Mouse (Mus musculus) Muller cell, postnatal 12 days (primary cell): Measurements from ENCODE around the gene Qrich2.
"Not testable (repeated sequence)": the region's sequence is repeated elsewhere in the genome, so short reads cannot be mapped to it uniquely, and the experiment has no call there.

Source experiments
- DNase-seq: peaks from one replicate; pipeline ENCODE4 v3.0.0-alpha.2; 2015; ENCODE audit errors: inconsistent ontology term

The Qrich2 gene

DNA sequence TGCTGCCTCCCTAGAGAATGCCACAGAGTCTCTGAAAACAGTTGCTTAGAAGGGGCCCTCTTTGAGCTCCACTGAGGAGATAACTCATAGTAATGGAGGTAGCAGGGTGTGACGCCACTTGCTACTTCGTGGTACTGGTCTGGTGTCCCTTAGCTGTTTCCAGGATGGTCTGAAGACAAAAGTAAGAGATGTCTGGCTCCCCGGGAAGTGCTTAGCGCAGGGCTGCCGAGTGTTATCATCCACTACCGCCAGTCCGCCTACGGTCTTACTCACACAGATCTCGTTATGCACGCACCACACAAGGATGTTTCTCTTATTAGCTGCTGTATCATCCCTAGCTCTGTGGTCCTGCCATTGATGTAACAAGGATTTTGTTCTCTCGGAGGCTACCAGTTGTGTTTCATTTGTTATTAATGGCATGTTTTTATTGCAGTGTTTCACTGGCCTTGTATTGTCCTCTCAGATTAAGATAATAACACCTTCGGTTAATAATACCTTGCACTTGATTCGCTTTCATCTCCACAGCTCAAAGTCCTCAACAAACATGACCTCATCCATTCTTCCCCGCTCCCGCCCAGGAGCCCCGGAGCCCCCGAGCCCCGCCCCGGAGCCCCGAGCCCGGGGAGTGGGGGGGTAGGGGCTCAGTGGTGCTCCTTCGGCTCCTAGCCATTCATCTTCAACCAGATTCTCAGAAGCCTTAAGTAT lies 35.2 kb downstream of the Qrich2 start:
- no peak for DNase-seq

DNA sequence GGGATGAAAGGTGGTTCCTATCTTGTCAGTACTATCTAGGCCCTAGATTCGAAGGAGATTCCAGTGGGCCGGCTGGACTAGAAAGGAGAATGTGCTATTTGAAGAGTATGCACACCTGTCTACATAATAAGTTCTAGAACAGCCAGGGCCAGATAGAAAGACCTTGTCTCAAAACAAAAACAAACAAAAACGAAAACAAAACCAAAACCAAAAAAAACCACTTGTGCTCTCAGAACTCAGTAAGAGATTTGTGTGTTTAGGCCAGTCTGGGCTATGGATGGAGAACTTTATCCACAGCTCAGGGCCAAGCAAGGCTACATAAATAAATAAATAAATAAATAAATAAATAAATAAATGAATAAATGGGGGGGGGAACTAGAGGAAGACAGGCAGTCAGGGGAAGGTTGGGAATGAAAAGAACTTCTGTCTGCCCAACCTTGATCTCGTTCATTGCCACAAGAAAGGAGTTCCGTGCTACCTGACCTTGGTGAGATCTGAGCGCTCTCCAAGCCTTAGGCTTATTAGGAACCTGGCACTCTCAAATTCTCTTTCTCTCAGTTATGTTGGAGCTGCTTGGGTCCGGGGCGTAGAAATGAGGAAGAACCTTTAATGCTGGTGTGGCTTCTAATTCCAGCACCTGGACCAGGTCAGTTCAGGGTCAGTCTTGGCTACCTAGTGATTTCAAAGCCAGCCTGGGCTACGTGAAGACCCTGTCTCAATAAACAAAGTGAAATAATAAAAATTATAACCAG lies 36.0 kb downstream of the Qrich2 start:
- no peak for DNase-seq

DNA sequence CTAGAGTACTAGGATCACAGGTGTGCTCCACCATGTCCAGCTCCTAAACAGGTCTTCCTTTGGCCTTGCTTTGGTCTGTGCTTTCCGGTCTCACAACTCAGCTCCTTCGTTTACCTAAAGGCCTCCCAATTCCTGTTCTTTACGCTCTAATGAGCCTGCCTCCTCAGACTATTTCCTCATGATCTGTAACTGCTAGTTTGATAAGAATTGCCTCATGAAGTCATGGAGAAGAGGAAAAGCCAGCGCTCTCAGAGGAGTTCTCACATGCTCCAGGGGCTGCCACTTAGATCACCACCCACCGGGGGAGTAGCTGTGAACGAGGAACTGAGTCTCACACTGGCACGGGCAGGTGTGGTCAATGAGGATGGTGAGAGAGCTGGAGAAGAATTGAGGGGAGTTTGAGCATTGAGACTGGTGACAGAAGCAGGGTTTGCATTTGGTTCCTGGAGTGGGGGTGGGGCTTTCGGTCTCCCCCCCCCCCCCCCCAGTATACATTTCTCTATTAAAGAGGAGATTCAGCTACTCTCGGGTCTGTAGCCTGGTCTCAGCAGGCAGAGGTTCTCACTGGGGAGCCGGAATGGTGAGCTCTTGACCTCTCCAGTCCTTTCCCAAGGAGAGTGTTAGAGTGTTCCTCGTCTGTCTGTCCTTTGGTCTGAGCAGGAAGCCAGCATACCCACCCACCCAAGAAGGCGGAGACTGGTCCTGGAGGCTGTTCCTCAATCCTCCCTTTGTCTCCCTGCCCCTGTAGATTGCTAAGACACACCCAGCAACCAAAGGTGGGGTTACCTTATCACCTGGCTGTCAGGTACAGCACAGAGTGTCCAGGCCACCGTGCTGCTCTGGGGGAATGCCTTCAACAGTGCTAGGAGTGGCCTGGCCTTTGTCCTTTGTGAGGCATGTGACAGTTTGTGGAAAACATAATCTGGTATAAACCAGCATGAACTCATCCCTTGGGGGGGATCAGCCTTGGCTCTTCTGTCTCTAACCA lies 36.9 kb downstream of the Qrich2 start:
- no peak for DNase-seq

DNA sequence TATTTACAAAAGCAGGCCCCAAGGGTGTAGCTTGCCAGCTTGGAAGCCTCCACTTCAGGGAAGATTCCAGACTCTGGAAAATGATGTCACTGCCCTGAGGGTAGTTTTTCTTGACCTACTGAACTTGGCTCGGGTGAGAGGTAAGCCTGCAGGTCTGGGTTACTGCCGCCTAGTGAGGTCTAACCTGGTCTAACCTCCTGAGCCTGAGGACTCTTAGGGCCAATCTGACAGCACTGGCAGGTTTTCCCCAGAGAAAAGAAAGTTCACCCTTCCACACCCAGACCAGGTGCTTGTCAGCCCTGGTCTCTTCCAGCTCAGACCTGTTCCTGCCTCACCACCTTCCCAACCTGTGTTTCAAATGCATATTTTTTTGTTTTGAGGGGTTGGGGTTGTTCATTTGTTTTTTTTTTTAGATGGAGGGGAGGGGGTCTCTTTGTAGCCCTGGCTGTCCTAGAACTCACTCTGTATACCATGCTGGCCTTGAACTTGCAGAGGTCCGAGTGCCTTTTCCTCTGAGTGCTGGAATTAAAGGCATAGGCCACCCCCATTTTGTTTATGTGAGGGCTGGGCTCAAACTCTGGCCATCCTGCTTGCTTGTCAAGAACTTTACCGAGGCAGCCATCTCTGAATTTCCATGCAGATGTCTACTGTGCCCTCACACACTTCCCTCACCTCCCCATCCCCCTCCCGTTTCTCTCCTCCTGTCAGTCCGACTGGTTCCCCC lies 39.0 kb downstream of the Qrich2 start:
- DNase-seq = no peak

DNA sequence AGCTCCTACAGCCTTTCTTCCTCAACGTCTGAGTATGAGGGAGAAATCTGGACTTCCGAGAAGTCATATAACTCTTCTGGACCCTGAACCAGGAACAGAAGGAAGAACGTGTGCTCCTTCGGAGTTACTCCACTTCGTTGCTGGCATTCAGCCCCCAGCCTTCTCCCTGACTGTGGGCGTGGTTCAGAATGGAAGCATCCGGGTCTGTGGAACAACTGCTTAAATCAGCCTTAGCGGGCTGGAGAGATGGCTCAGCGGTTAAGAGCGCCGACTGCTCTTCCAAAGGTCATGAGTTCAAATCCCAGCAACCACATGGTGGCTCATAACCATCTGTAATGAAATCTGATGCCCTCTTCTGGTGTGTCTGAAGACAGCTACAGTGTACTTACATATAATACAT lies 39.7 kb downstream of the Qrich2 start:
- DNase-seq = not testable (repeated sequence)

DNA sequence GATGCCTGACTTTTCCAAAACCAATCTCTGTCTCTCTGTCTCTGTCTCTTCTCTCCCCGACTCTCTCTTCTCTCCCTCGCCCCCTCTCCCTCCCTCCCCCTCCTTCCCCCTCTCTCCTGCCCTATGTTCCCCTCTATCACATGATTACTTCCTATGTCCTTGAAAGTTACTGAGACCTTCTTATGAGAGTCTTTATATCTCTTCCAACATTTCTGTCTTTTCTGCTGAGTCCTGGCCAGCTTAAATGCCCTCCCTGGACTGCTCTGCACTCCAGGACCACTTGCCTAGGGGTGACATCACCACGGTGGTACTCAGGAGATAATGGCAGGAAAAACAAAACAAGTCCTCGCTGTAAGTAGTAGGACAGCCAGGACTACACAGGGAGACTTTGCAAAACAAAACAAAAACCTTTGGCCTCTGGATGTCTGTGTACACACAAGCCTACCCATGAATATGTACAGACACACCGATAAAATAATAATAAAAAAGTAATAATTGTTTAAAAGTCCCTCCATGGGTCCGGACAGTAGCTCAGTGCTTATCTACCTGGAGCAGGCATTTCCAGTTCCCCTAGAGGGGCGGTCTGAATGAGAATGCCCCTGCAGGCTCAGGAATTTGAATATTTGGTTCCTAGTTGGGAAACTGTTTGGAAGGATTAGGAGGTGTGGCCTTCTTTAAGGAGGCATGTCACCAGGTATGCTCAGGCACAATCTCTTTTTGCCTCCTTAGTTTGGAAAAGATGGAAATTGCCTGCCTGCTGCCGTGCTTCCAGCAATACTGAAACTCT lies 41.2 kb downstream of the Qrich2 start:
- DNase-seq = no peak

DNA sequence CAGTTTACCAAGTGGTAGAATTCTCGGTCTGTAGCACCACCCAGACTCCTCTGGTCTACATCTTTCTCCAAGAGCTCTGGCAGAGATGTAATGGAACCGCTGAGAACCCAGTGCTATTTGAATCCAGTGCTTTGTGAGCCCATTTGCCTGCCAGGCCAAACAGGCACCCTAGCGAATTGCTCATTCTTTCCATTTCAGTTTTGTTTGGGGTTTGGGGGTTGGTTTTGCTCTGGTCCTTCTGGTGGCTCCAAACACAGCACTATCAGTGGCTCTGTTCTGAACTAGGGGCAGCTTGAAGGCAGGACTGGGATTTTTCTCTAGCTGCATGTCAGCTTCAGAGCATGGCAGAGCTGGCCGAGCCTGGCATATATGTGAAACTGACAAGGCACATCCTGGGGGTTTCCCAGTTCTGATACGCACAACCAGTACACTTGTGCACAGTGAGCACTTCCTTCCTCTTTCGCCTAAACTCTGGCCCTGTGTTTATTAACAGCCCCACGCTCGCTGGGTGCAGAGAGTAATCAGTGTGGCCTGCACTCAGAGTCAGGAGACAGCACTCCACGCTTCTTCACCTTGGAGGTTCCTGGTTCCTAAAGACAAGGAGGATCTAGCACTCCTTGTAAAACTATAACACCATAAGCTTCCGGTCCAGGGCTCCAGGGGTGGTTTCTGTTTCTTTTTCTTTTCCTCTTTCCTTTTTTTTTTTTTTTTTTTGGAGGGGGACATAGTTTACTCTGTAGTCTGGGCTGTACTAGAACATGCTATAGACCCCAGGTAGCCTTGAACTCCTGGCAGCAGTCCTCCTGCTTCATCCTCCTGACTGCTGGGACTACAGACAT lies 42.0 kb downstream of the Qrich2 start:
- DNase-seq = no peak

DNA sequence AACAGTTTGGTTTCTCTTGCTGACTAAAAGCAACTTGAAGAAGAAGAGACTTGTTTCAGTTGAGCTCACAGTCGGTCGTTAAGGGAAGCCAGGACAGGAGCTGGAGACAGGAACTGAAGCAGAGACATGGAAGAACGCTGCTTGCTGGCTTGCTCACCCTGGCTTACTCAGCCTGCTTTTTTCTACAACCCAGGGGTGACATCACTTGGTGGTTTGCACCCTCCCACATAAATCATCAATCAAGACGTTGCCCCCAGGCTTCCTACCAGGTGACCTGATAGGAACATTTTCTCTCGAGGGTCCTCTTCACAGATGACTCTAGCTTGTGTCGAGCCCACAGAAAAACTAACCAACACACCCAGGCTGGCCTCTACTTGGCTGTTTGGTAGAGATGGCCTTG lies 42.8 kb downstream of the Qrich2 start:
- DNase-seq = no peak

DNA sequence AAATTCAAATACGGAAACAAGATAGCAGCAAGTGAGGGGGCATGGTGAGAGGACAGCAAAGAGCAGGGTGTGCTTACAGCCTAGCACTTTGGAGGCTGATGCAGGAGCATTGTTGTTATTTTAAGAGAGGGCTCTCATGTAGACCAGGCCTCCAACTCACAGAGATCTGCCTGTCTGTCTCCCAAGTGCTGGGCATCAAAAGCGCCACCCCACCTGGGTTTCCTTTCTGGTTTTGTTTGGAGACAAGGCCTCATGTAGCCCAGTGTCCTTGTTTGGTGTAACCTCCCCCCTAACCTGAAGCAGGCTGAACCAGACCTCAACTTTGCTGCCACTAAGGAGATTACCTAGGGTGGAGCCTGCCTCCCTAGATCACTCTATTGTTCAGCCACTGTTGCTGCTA lies 43.5 kb downstream of the Qrich2 start:
- DNase-seq = no peak

DNA sequence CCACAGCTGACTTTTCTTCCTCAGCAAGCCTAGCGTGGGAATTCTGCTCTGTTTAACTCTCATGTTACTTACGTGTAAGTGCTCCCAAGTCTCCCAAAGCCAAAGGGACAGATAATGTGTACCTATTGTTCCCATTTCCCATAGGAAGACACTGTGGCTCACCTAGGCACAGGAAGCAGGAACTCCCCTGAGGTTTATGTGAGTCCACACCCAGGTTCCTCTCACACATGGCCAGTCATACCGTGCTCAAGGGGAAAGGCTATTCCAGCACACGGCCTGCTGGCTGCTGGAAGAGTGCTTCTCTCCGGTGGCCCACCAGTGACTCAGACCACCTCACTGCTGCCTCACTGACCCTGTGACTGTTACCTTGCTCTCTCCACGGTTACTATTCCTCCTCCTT lies 44.9 kb downstream of the Qrich2 start:
- no peak for DNase-seq

DNA sequence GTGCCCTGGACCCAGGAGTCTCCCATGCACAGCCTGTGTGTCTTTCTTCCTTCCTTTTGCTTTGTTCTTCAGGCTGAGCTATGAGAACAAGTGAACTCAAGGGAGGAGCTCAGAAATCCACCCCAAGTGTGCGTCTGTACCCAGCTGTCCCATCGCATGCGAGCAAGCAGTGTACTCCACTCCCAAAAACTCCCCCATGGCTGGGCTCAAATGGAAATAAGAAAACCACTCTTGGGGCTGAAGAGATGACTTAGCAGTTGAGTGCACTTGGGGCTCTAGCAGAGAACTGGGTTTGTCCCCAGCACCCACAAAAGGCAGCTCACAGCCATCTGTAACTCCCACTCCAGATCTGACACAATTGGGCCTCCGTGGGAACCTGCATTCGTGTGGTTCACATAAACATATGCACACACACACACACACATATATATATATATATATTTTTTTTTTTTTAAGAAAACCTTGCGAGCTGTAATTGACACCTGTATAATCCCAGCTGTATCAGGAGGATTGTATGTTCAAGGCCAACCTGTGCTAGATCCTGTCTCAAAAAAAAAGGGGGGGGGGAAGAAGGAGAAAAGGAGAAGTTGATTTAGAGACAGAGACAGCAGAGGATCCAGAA lies 47.1 kb downstream of the Qrich2 start:
- DNase-seq = no peak

DNA sequence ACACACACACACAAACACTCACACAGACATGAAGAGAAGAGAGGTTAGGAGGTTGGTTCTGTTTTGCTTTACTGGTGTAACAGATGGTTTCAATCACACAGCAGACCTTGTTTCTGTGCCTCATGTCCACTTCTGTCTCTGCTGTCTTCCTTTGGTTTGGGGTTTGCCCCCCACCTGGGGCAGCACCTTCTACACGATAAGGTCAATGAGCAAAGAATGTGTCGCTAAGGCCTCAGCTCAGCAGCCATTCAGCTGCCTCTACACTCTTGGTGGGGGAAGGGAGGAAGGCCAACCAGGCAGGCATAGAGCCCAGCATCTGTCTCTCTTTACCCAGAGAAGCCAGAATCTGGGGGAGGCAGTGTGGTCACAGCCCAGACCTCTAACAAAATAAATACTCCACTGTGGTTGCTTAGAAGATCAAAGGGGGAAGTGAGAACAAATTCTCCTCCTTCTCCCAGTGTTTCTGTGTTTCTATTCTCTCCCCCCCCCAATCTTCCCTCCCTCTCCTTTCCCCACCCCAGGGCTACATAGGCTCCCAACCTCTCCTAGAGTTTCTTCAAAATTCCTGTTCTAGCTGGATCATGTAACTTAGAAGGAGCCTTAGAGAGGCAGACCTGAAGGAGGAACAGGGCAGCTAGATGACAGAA lies 47.7 kb downstream of the Qrich2 start:
- no peak for DNase-seq

DNA sequence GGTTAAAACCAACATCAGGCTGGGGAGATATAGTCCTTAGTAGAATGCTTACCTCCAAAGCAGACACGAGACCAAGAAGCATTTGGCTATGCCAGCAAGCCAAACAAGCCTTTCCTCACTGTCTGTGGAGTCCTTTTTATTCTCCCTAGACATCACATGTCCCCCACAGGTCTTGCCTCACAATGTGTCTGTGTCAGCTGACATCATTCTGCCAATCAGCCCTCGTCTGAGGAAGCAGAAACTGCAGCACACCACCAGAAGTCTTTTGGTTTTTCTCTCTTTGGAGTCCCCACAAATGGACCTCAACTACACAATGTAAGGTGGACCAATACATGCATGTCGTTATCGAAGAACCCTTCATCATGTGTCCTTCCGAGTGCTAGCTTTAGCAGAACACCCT lies 49.0 kb downstream of the Qrich2 start:
- DNase-seq = no peak

DNA sequence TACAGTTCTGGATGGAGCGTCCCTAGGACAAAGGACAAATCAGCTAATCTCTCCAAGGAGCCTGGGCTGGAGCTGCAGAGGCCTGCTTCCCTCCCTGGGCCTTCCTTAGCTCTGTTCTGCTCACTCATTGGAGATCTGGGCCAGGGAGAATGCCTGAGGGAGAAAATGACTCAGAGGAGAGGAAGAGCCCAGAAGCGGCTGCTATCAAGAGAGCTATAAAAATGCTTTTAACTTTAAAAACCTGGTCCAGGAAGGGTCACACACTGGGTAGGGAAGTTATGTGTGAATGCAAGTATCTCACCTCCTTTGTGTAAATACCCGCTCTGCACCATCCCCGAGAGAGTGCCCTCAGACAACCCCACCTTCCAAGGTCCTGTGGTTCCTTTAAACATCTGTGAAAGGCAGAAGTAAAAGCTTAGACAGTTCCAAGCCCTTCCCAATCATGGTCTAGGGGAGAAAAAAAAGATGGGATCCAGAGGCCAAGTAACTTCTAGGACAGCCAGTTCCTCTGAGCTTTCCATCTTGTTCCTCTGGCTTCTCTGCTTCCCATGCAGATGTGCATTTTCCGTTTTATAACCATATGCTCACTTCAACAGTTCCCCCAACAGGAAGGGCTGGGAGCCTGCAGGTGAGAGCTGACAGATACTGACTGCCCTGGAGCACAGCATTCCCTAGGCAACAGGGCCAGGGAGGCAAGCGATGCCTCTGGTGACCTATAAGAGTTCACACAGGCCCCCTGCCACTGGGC lies 49.7 kb downstream of the Qrich2 start:
- DNase-seq = peak; percentile 34

DNA sequence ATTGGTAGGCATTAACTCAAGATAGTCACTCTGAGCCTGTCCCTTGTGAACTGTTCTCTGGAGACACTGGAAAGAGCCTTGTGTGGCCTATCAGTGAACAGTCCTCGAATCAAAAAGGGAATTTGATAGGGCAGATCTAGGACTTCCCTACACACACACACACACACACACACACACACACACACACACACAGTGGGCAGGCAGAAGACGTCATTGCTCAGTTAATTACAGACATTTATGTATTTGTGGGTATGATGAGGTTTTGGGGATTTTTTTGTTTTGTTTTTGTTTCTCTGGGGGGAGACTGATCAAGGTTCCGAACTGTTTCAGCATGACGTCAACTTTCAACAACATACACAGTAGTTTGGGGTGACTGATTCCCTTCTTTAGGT lies 52.4 kb downstream of the Qrich2 start:
- no peak for DNase-seq

DNA sequence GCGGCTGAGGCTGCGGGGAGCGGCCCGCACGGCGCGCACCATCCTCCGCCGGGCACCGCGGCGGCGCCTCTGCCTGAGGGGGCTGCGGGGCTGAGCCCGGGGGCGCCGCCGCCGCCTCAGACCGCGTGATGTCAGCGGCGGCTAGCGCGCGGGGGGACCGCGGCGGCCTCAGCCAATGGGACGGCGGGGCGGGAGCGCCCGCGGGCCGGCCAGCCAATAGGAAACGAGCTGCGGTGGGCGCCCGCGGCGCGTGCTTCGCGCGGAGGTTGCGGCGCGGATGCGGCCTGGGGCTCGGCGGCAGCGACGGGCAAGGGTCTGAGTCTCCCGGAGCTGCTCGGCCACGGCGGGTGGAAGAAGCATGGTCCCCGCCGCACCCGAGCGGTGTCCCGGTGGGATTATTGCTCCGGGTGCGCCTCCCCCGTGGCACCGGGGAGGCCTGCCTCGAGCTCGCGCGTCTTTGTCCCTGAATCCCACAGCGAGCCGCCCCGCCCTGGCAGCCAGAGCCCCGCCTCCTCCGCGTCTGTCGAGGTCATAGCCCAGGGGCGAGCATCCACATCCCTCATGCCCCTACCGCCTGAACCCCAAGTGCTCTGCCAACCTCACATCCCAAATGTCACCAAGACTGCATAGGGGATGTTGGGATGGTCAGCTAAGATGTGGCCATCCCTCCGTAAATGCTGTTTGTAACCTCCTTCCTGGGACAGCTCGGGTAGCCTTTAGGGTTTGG lies 53.0 kb downstream of the Qrich2 start, which contains the start of gene Rnf157:
Gene Rnf157 (minus strand): TSS at position 129 of the 727 bp plus-strand sequence.
- peak; percentile 89 for DNase-seq
